Mouse (Mus musculus) heart, adult 9 months (tissue): ENCODE results near the gene Nrn1l.

Experiments used
- DNase-seq, 2 experiments: peaks; one replicate each; pipeline ENCODE4 v3.0.0; 2022; ENCODE audit warnings: low spot score in 2 of 2

Nrn1l gene

GRCm38 (mm10) chr8:105890870-105891269 is 2.5 kb upstream of the Nrn1l start:
- peak; percentile 46 to 58 for DNase-seq

- no peak for DNase-seq
These were observed 935 bp upstream of the Nrn1l start for GRCm38 (mm10) chr8:105892432-105892831.

GRCm38 (mm10) chr8:105897801-105898480 is 4.6 kb downstream of the Nrn1l start:
- no peak for DNase-seq

- peak; percentile 92 for DNase-seq
These were observed 7.0 kb downstream of the Nrn1l start, which contains the start of gene Pskh1 for GRCm38 (mm10) chr8:105900180-105900940. Pskh1 (plus strand) TSS chr8:105900441.

- DNase-seq = no peak
These were observed 7.7 kb downstream of the Nrn1l start for GRCm38 (mm10) chr8:105900941-105901616.

- DNase-seq = no peak
These were observed 26.0 kb downstream of the Nrn1l start for GRCm38 (mm10) chr8:105919390-105919789.

GRCm38 (mm10) chr8:105925123-105925522 is 31.8 kb downstream of the Nrn1l start:
- DNase-seq = no peak

- peak; percentile 72 to 77 for DNase-seq
These were observed 37.2 kb downstream of the Nrn1l start for GRCm38 (mm10) chr8:105930602-105931001.

GRCm38 (mm10) chr8:105931271-105931670 is 37.9 kb downstream of the Nrn1l start:
- DNase-seq = no peak

GRCm38 (mm10) chr8:105932525-105932924 is 39.2 kb downstream of the Nrn1l start:
- DNase-seq = no peak

GRCm38 (mm10) chr8:105933762-105934161 is 40.4 kb downstream of the Nrn1l start, which contains the start of gene Ctrl:
Ctrl (minus strand) TSS chr8:105933862.
- no peak for DNase-seq

GRCm38 (mm10) chr8:105935105-105935504 is 41.7 kb downstream of the Nrn1l start:
- no peak for DNase-seq

GRCm38 (mm10) chr8:105935863-105936603 is 42.7 kb downstream of the Nrn1l start:
- DNase-seq = no peak

GRCm38 (mm10) chr8:105936866-105937475 is 43.6 kb downstream of the Nrn1l start:
- peak; percentile 91 to 93 for DNase-seq

GRCm38 (mm10) chr8:105937496-105938305 is 44.3 kb downstream of the Nrn1l start:
- peak; percentile 72 to 82 for DNase-seq

- no peak for DNase-seq
These were observed 44.9 kb downstream of the Nrn1l start, which contains the start of gene Psmb10 for GRCm38 (mm10) chr8:105938306-105938669. Psmb10 (minus strand) TSS chr8:105938444.

- no peak for DNase-seq
These were observed 48.7 kb downstream of the Nrn1l start for GRCm38 (mm10) chr8:105942026-105942425.

GRCm38 (mm10) chr8:105942542-105942941 is 49.2 kb downstream of the Nrn1l start:
- no peak for DNase-seq

- no peak for DNase-seq
These were observed 50.0 kb downstream of the Nrn1l start, which contains the start of gene Lcat for GRCm38 (mm10) chr8:105943321-105943739. Lcat (minus strand) TSS chr8:105943382.
